In genomic region chr5:36203421-36203820, GRCm38 (mm10) we compare ENCODE assay signal across 19 mouse cellular contexts. TPM values are rescaled to one million over a fixed set of nuclear protein-coding genes. Genes with fewer than 3 reads are reported as not detected.
DNase-seq lines count a peak whose midpoint lies in the region; ATAC-seq and TF ChIP-seq lines count a peak whose summit lies in the region.
"Had no signal": no experiment of that assay in that cellular context is flagged by ENCODE, and none has a peak within 500 bp of the region (broad histone marks: within the 10 kb centered on the region; RNA-seq: fewer than 3 reads in every experiment).

No protein-coding gene starts in this region.

- peak; percentile 18 for DNase-seq in cerebellum, adult 9-11 months
- DNase-seq in hindbrain, postnatal 0 days (ENCODE audit: low spot score): peak; percentile 22
- DNase-seq in midbrain, embryonic 11.5 days (ENCODE audit: low spot score, missing footprints): peak; percentile 70
- peak; percentile 78 for DNase-seq in telencephalon, adult 2 months (ENCODE audit: low read depth, low spot score)
- DNase-seq in thymus, postnatal 36 days: no peak
- DNase-seq: adrenal gland, adult 2 months; cerebellum, adult 18-20 months; liver, embryonic 13.5 days had no signal

- no peak overlapping the region for H3K27ac ChIP-seq in hindbrain, postnatal 0 days
- H3K27ac ChIP-seq in hindbrain, embryonic 13.5 days: no peak overlapping the region
- no peak overlapping the region for H3K27ac ChIP-seq in midbrain, embryonic 11.5 days (ENCODE audit: low read depth, low read length)
- H3K27ac ChIP-seq in midbrain, embryonic 13.5 days: no peak overlapping the region
- H3K27ac ChIP-seq: forebrain, embryonic 12.5 days; hindbrain, embryonic 15.5 days; liver, embryonic 13.5 days; lung, embryonic 15.5 days had no signal

- H3K9ac ChIP-seq in hindbrain, postnatal 0 days (replicated peaks; ENCODE audit: low read length): no peak overlapping the region
- no peak overlapping the region for H3K9ac ChIP-seq in hindbrain, embryonic 13.5 days
- H3K9ac ChIP-seq in midbrain, embryonic 11.5 days (ENCODE audit: low read length): no peak overlapping the region
- H3K9ac ChIP-seq in midbrain, embryonic 13.5 days (replicated peaks): no peak overlapping the region
- H3K9ac ChIP-seq: forebrain, embryonic 12.5 days; heart, embryonic 12.5 days; hindbrain, embryonic 15.5 days; liver, embryonic 13.5 days; lung, embryonic 15.5 days had no signal

- H3K36me3 ChIP-seq in hindbrain, postnatal 0 days (ENCODE audit: insufficient read depth, low read length): no peaks in the 10 kb centered on the region
- no peaks in the 10 kb centered on the region for H3K36me3 ChIP-seq in hindbrain, embryonic 13.5 days
- H3K36me3 ChIP-seq in midbrain, embryonic 11.5 days (ENCODE audit: control insufficient read depth, insufficient read depth, low read length): no peaks in the 10 kb centered on the region
- no peaks in the 10 kb centered on the region for H3K36me3 ChIP-seq in midbrain, embryonic 13.5 days
- H3K36me3 ChIP-seq: forebrain, embryonic 12.5 days; heart, embryonic 12.5 days; hindbrain, embryonic 15.5 days; liver, embryonic 13.5 days; lung, embryonic 15.5 days had no signal

- ATAC-seq in cerebellum, adult (ENCODE audit: insufficient number of reproducible peaks, low FRiP score, low TSS enrichment): no peak
- ATAC-seq in hindbrain, postnatal 0 days: peak; percentile 60
- no peak for ATAC-seq in hindbrain, embryonic 13.5 days (ENCODE audit: low FRiP score)
- ATAC-seq in midbrain, embryonic 11.5 days (ENCODE audit: low FRiP score): no peak
- ATAC-seq in midbrain, embryonic 13.5 days: no peak
- ATAC-seq: intestine, postnatal 0 days had no signal

- H3K9me3 ChIP-seq in hindbrain, postnatal 0 days (ENCODE audit: low read length): no peaks in the 10 kb centered on the region
- no peaks in the 10 kb centered on the region for H3K9me3 ChIP-seq in hindbrain, embryonic 13.5 days
- no peaks in the 10 kb centered on the region for H3K9me3 ChIP-seq in midbrain, embryonic 11.5 days (ENCODE audit: control insufficient read depth, low read length)
- no peaks in the 10 kb centered on the region for H3K9me3 ChIP-seq in midbrain, embryonic 13.5 days
- H3K9me3 ChIP-seq: forebrain, embryonic 12.5 days; heart, embryonic 12.5 days; hindbrain, embryonic 15.5 days; liver, embryonic 13.5 days; lung, embryonic 15.5 days had no signal

- no peaks in the 10 kb centered on the region for H3K4me1 ChIP-seq in hindbrain, postnatal 0 days (ENCODE audit: insufficient read depth, low read length)
- H3K4me1 ChIP-seq in hindbrain, embryonic 13.5 days (replicated peaks): peaks cover 8% of the 10 kb centered on the region; the same call in 1 of the 2 replicates
- no peaks in the 10 kb centered on the region for H3K4me1 ChIP-seq in midbrain, embryonic 11.5 days (ENCODE audit: control insufficient read depth, insufficient read depth, low read length)
- H3K4me1 ChIP-seq in midbrain, embryonic 13.5 days (replicated peaks): peaks cover 7% of the 10 kb centered on the region
- H3K4me1 ChIP-seq: liver, embryonic 13.5 days had no signal

- H3K4me3 ChIP-seq in hindbrain, postnatal 0 days (ENCODE audit: low read length): no peak overlapping the region
- no peak overlapping the region for H3K4me3 ChIP-seq in hindbrain, embryonic 13.5 days
- no peak overlapping the region for H3K4me3 ChIP-seq in midbrain, embryonic 11.5 days (ENCODE audit: low read depth, low read length)
- no peak overlapping the region for H3K4me3 ChIP-seq in midbrain, embryonic 13.5 days (replicated peaks)
- H3K4me3 ChIP-seq: forebrain, embryonic 12.5 days; heart, embryonic 12.5 days; hindbrain, embryonic 15.5 days; liver, embryonic 13.5 days; lung, embryonic 15.5 days had no signal

- H3K4me2 ChIP-seq in hindbrain, postnatal 0 days (ENCODE audit: low read depth, low read length): no peak overlapping the region
- H3K4me2 ChIP-seq in hindbrain, embryonic 13.5 days: no peak overlapping the region
- H3K4me2 ChIP-seq in midbrain, embryonic 11.5 days: no peak overlapping the region
- no peak overlapping the region for H3K4me2 ChIP-seq in midbrain, embryonic 13.5 days (replicated peaks)
- H3K4me2 ChIP-seq: forebrain, embryonic 12.5 days; heart, embryonic 12.5 days; hindbrain, embryonic 15.5 days; liver, embryonic 13.5 days; lung, embryonic 15.5 days had no signal

- no peaks in the 10 kb centered on the region for H3K27me3 ChIP-seq in hindbrain, postnatal 0 days (ENCODE audit: insufficient read depth, low read length)
- H3K27me3 ChIP-seq in hindbrain, embryonic 13.5 days: no peaks in the 10 kb centered on the region
- no peaks in the 10 kb centered on the region for H3K27me3 ChIP-seq in midbrain, embryonic 11.5 days (ENCODE audit: control insufficient read depth, insufficient read depth, low read length)
- no peaks in the 10 kb centered on the region for H3K27me3 ChIP-seq in midbrain, embryonic 13.5 days
- H3K27me3 ChIP-seq: forebrain, embryonic 12.5 days; hindbrain, embryonic 15.5 days; liver, embryonic 13.5 days; lung, embryonic 15.5 days had no signal

- WGBS in hindbrain, postnatal 0 days: 80% methylated on average over 5 of the region's 5 CpGs
- 86% methylated on average over 5 of the region's 5 CpGs for WGBS in hindbrain, embryonic 13.5 days
- WGBS in midbrain, embryonic 11.5 days: 93% methylated on average over 5 of the region's 5 CpGs
- 90% methylated on average over 5 of the region's 5 CpGs for WGBS in midbrain, embryonic 13.5 days

- no peak for TF ChIP-seq CTCF in hindbrain, postnatal 0 days (IDR thresholded peaks at IDR 0.05; ENCODE audit: low read depth)

RNA-seq across cellular contexts. Expression of gene Psapl1, which starts 0.4 kb away (rescaled TPM):
- total RNA-seq in hindbrain, postnatal 0 days (2014; rRNA removed): not detected in 2 replicates
- polyA plus RNA-seq in hindbrain, postnatal 0 days (2015; fragmentation: Nextera tagmentation; extraction: Ambion mirVana): not detected in 2 replicates
- not detected in 2 replicates for polyA plus RNA-seq in hindbrain, embryonic 13.5 days (2015; fragmentation: Nextera tagmentation; extraction: Ambion mirVana)
- polyA plus RNA-seq in midbrain, embryonic 11.5 days (2014; fragmentation: Nextera tagmentation; extraction: Ambion mirVana): 0.16 TPM in 1 of 2 replicates, not detected in the other
- 0.09 and 0.13 TPM in 2 replicates for polyA plus RNA-seq in midbrain, embryonic 13.5 days (2015; fragmentation: Nextera tagmentation; extraction: Ambion mirVana)
- total RNA-seq: adrenal gland, adult 2 months; heart, postnatal 25 days; layer of hippocampus, adult 18-20 months had no signal
- polyA plus RNA-seq: adrenal gland, adult 2 months; brain, embryonic 14.5 days; heart, embryonic 12.5 days; hindbrain, embryonic 15.5 days; liver, embryonic 13.5 days had no signal

Comparison
In these comparisons a context has a peak if more than half of its experiments do, and no peak if none do; other contexts are left out.
1. DNase-seq: peak in cerebellum, adult 9-11 months (single experiment), hindbrain, postnatal 0 days (single experiment), midbrain, embryonic 11.5 days (single experiment) and telencephalon, adult 2 months (single experiment); none in thymus, postnatal 36 days (0 of 2).